Mouse (Mus musculus): ENCODE results near the gene Nagpa. TPM values are rescaled to one million over a fixed set of nuclear protein-coding genes. Genes with fewer than 3 reads are reported as not detected.
A peak's percentile ranks its signal among the peaks of the same experiment; 100 is the strongest.

The Nagpa gene
- polyA plus RNA-seq, 1 experiment from 2014 or later: 9.4 TPM

DNA sequence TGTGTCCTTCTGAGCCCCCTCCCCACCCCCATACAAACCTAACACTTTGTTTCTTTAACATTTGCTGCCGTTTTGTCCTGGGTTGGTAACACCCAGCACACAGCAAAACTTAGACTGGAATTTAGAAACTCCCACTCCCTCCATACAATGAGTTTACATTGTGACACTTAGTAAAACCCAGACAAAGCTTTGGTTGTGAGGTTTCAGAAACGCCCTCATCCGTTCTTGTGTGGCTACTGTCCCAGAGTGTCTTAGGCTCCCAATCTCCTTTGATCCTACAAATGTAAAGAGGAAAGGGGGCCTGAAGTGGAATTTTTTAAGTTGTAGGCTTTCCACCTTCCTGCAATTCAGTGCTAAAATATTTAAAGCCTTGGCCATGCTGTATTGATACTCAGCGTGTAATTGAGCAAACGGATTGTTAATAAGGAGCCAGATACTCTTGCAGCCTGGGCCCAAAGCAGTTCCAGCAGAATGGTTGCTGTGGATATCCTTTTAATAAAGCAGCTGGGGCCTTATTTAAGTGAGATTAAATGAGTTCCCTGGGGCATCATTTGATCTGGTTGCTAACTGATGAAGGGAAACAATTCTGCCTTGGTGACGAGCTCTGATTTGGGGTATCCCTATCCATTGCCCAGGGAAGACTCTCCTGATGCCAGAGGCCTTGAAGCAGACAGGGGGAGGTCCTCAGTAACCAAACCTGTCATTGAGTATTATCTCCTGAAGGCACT lies 50.3 kb downstream of the Nagpa start:
- Histone ChIP-seq H3K4me1 (peaks cover 10% of the 10 kb centered on the region), H3K27me3 (peaks cover 11% of the 10 kb centered on the region), H3K9ac (no peak overlapping the region), H3K27ac (no peak overlapping the region), H3K4me2 (no peak overlapping the region), H3K9me3 (replicated peaks) (no peaks in the 10 kb centered on the region), H3K36me3 (ENCODE audit: poor library complexity, severe bottlenecking) (no peaks in the 10 kb centered on the region), H3K4me3 (no peak overlapping the region)
- 18% methylated on average over 6 of the region's 6 CpGs for WGBS
- ATAC-seq: no peak

DNA sequence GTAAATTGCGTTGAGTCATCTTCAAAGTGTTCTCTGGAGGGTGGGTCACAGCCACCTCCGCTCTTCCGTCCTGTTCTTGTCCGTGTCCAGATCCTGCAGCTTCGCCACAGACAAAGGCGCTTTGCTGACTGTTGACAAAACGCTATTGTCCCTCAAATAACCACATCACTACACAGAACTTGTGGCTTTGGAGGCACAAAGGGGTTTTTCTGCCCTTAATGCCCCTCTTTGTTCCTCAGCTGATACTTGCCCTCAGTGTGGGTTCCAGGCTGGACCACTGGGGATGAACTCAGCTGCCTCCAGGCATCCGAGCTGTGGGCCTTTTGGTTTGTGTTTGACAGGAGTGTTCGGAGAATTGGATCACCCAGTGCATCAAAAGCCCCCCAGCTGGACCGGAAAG lies 53.3 kb downstream of the Nagpa start:
- H3K9me3 ChIP-seq (replicated peaks): no peaks in the 10 kb centered on the region
- no peak overlapping the region for H3K4me3 ChIP-seq
- WGBS: 64% methylated on average over 10 of the region's 10 CpGs
- peaks cover 23% of the 10 kb centered on the region for H3K4me1 ChIP-seq
- H3K27me3 ChIP-seq: peaks cover 32% of the 10 kb centered on the region
- no peaks in the 10 kb centered on the region for H3K36me3 ChIP-seq (ENCODE audit: poor library complexity, severe bottlenecking)
- ATAC-seq: no peak
- no peak overlapping the region for H3K4me2 ChIP-seq
- no peak overlapping the region for H3K9ac ChIP-seq
- no peak overlapping the region for H3K27ac ChIP-seq

DNA sequence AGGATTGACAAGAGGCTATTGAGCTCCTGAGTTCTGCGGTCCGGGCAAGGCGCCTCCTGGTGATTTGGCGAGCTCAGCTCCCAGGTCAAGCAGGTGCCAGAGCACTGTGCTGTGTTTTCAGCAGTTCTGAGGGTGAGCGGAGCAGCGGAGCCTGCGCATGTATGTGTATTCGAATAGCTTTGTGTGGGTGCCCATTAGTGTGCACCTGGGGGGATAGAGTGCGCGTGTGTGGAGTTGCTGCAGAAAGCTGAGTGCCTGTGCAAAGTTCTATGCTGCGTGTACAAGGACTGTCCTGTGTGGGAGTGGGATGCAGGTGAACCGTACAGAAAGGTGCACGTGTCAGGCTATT lies 56.8 kb downstream of the Nagpa start, which contains the start of gene Sec14l5:
Gene Sec14l5, plus strand, starts transcription at position 73 of the 349 bp plus-strand sequence.
- ATAC-seq: peak; percentile 37

DNA sequence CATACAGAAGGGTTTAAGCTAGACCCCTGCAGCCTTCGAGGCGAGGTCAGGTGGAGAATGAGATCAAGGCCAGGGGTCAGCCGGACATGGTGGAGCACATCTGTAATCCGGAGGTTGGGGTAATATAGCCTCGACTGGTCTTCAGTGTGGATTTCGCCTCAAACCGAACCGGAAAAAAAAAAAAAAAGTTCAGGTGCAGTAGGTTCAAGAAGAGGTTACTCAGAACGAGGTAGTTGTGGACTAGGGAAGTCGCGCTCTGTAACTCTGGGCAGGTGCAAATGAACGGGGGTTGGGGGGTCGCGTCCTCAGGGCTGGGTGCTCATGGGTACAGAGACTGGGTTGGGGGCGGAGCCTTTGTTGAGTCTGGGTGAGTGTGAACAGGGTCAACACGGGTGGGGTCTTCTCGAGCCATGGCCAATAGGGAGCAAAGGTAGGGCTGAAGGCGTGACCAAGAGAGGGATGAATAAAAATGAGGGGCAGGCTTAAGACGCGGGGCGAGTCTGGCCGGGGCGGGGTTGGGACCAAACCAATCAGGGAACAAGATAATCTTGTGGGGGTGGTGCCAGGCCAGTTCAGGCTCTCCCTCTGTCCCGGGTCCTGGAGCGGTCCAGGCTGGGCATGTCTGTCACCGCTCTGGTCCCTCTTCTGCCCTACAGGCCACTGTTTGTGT lies 57.3 kb downstream of the Nagpa start:
- Histone ChIP-seq H3K27me3 (peaks cover 26% of the 10 kb centered on the region), H3K4me1 (peaks cover 13% of the 10 kb centered on the region), H3K9ac (peak overlapping the region; percentile 50), H3K36me3 (ENCODE audit: poor library complexity, severe bottlenecking) (no peaks in the 10 kb centered on the region), H3K4me2 (peak overlapping the region; percentile 65), H3K27ac (no peak overlapping the region), H3K9me3 (replicated peaks) (no peaks in the 10 kb centered on the region), H3K4me3 (peak overlapping the region; percentile 36)
- 3% methylated on average over 26 of the region's 26 CpGs for WGBS
- peak; percentile 89 for ATAC-seq

More for the DNA sequence above, 56.8 kb downstream of the Nagpa start, which contains the start of gene Sec14l5:
- Histone ChIP-seq H3K4me1 (peaks cover 13% of the 10 kb centered on the region), H3K36me3 (ENCODE audit: poor library complexity, severe bottlenecking) (no peaks in the 10 kb centered on the region), H3K4me3 (peak within 1 kb of the TSS; percentile 36), H3K27me3 (peaks cover 26% of the 10 kb centered on the region), H3K4me2 (peak within 1 kb of the TSS; percentile 65), H3K9me3 (replicated peaks) (no peaks in the 10 kb centered on the region), H3K9ac (peak within 1 kb of the TSS; percentile 50), H3K27ac (no peak within 1 kb of the TSS)
- WGBS: 14% methylated on average over 13 of the region's 13 CpGs

DNA sequence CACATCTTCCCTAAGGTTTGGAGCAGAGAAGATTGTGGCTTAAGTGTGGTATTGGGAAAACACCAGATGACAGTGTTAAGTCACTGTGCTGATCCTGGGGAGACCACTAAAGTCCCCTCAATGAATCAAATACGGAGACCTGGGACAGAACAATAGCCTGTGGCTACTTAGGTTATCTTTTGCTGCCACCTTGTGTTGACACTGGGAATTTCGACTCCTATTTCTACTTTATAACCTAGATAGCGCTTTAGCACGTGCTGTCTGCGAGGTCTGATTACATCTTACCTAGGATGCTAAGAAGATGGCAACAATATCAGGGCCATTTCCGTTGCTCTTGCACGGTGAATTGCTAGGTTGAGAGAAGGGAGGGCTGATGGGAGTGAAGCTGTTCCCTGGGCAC lies 58.2 kb downstream of the Nagpa start:
- Histone ChIP-seq H3K9me3 (replicated peaks) (no peaks in the 10 kb centered on the region), H3K36me3 (ENCODE audit: poor library complexity, severe bottlenecking) (no peaks in the 10 kb centered on the region), H3K27me3 (peaks cover 26% of the 10 kb centered on the region), H3K4me1 (peaks cover 13% of the 10 kb centered on the region), H3K4me2 (peak overlapping the region; percentile 65), H3K4me3 (no peak overlapping the region), H3K9ac (no peak overlapping the region), H3K27ac (no peak overlapping the region)
- WGBS: under 1% methylated on average over 7 of the region's 7 CpGs
- ATAC-seq: peak; percentile 68

Small RNA genes lying within 50 kb of the gene (microRNA-seq; reads per million reads assigned to microRNA genes)
- gene Gm23689: not detected
- not detected for gene Gm26095
- not detected for gene Mir6364

Other genes with a start within 250 kb of the Nagpa start
- 64.1 and 75.8 TPM in 2 replicates for gene Anks3, start 239.8 kb downstream of the Nagpa start, polyA plus RNA-seq (2015; fragmentation: Nextera tagmentation; extraction: Ambion mirVana)
- gene Sept12, start 206.2 kb downstream of the Nagpa start, polyA plus RNA-seq (2015; fragmentation: Nextera tagmentation; extraction: Ambion mirVana): not detected in 2 replicates
- 1.5 TPM in 1 of 2 replicates, not detected in the other for gene Smim22, start 196.7 kb downstream of the Nagpa start, polyA plus RNA-seq (2015; fragmentation: Nextera tagmentation; extraction: Ambion mirVana)
- gene Rogdi, start 190.5 kb downstream of the Nagpa start, polyA plus RNA-seq (2015; fragmentation: Nextera tagmentation; extraction: Ambion mirVana): 88.1 and 102 TPM in 2 replicates
- gene Glyr1, start 154.1 kb downstream of the Nagpa start, polyA plus RNA-seq (2015; fragmentation: Nextera tagmentation; extraction: Ambion mirVana): 188 and 207 TPM in 2 replicates
- 18.0 and 18.2 TPM in 2 replicates for gene Ubn1, start 154.0 kb downstream of the Nagpa start, polyA plus RNA-seq (2015; fragmentation: Nextera tagmentation; extraction: Ambion mirVana)
- gene Ppl, start 71.6 kb downstream of the Nagpa start, polyA plus RNA-seq (2015; fragmentation: Nextera tagmentation; extraction: Ambion mirVana): 0.13 TPM in 2 replicates
- 0.10 and 0.18 TPM in 2 replicates for gene Sec14l5, start 56.9 kb downstream of the Nagpa start, polyA plus RNA-seq (2015; fragmentation: Nextera tagmentation; extraction: Ambion mirVana)
- gene AU021092, start 18.3 kb upstream of the Nagpa start, polyA plus RNA-seq (2015; fragmentation: Nextera tagmentation; extraction: Ambion mirVana): 8.5 and 10.3 TPM in 2 replicates
- 26.3 and 30.0 TPM in 2 replicates for gene Alg1, start 29.6 kb upstream of the Nagpa start, polyA plus RNA-seq (2015; fragmentation: Nextera tagmentation; extraction: Ambion mirVana)
- gene Eef2kmt, start 52.0 kb upstream of the Nagpa start, polyA plus RNA-seq (2015; fragmentation: Nextera tagmentation; extraction: Ambion mirVana): 7.2 and 9.5 TPM in 2 replicates